Mouse (Mus musculus) cortical plate, adult 2 months (tissue): ENCODE measurements around the gene Rassf5.

Source experiments
- CTCF ChIP-seq: fragments of 200-500 bp; IDR thresholded peaks from 2 replicates; pipeline ENCODE4 v1.5.1; 2011; ENCODE audit warnings: mild to moderate bottlenecking, control low read depth, low read length; ENCODE audit not compliant: insufficient read depth; ENCODE audit errors: extremely low read depth
- POLR2A ChIP-seq: fragments of 200-500 bp; IDR thresholded peaks from 2 replicates; pipeline ENCODE4 v1.6.1; 2011; ENCODE audit warnings: mild to moderate bottlenecking, low read length, control low read depth; ENCODE audit not compliant: insufficient read depth; ENCODE audit errors: extremely low read depth

DNA sequence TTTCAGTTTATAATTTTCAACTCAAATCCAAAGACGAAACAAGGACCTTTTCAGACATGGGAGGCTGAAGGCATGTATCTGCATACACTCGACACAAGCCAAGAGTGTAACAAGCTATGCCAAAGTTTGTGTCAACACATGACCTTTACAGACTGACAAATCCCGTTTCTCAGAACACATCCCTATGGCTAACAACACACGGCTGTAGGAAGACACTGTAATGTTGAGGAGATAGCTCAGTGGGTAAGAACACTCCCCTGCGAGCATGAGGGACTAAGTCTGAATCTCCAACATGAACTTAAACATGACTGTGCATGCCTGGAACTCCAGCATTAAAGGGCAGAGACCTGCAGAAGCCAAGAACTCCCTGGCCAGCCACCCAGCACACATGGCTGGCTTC lies 38.7 kb downstream of the Rassf5 start:
- TF ChIP-seq POLR2A = no peak
- no peak for TF ChIP-seq CTCF
